Mouse (Mus musculus): ENCODE measurements around the gene Peak1.

DNA sequence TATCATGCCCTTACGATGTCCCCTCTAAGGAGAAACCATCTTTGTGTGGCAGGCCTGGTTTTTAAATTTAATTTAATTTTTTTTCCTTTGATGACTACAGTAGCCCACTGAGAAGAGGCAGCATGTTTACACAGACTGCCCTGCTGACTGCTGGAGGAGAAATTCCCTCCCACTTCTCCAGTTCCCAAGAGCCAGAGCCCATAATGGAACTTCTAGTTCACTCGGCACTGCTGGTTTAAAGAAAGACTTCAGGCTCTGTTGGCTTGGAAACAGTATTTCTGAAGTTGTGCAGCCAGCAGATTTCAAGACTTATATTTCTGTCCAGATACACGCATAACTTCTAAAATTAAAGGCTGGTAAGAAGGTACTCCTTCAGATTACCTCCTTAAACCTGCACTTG is 175.2 kb downstream of the Peak1 start:
- TF ChIP-seq POLR2A (IDR thresholded peaks at IDR 0.05; ENCODE audit: borderline replicate concordance, extremely low read depth, insufficient read depth, insufficient read length, poor library complexity, severe bottlenecking) = no peak
- no peak for TF ChIP-seq CTCF (IDR thresholded peaks at IDR 0.05; ENCODE audit: borderline replicate concordance, extremely low read depth, insufficient read depth, insufficient read length)

All from brain, embryonic 14.5 days (tissue).